Mouse (Mus musculus): ENCODE results near the gene Shmt1.

- TF ChIP-seq POLR2A (IDR thresholded peaks at IDR 0.05; ENCODE audit: borderline replicate concordance, extremely low read depth, low read depth, low read length) (no peak), CTCF (IDR thresholded peaks at IDR 0.05; ENCODE audit: insufficient read depth, low read length) (no peak)
These were observed 13.7 kb upstream of the Shmt1 start for GRCm38 (mm10) chr11:60825191-60825590.

Measured in lung, adult 2 months (tissue).